Mouse (Mus musculus) MEL (cell line): Measurements from ENCODE around the gene Med11. TPM values are rescaled to one million over a fixed set of nuclear protein-coding genes. Genes with fewer than 3 reads are reported as not detected.
"Not testable (repeated sequence)": the region's sequence is repeated elsewhere in the genome, so short reads cannot be mapped to it uniquely, and the experiment has no call there.

ENCODE experiments used
- DNase-seq: peaks from one replicate; pipeline ENCODE4 v3.0.0; 2011; ENCODE audit warnings: low read depth, low spot score
- H3K27ac ChIP-seq: 2 replicates; pipeline ENCODE4 v1.5.1; 2012; ENCODE audit warnings: low read depth, mild to moderate bottlenecking, control low read depth, low read length, moderate library complexity; ENCODE audit not compliant: control insufficient read depth
- H3K27me3 ChIP-seq, 2 experiments: fragments of 150-350 bp in 1 of 2; sonication (generic) in 1 of 2; 2 replicates each; pipeline ENCODE4 v1.6.1; 2012; ENCODE audit warnings: low read length in 2 of 2, mild to moderate bottlenecking in 2 of 2, improper control_type of control experiment in 1 of 2, moderate library complexity in 1 of 2; ENCODE audit not compliant: insufficient read depth in 2 of 2, control insufficient read depth in 1 of 2
- H3K36me3 ChIP-seq, 2 experiments: 2 replicates each; pipeline ENCODE4 v1.6.1; 2012 to 2014; ENCODE audit warnings: low read length in 2 of 2, improper control_type of control experiment in 1 of 2, inconsistent platforms in 1 of 2, mild to moderate bottlenecking in 1 of 2; ENCODE audit not compliant: insufficient read depth in 2 of 2, control insufficient read depth in 1 of 2
- H3K4me1 ChIP-seq, 2 experiments: fragments of 150-350 bp in 1 of 2; sonication (generic) in 1 of 2; 2 replicates each; pipeline ENCODE4 v1.6.1; 2012; ENCODE audit warnings: low read length in 2 of 2, improper control_type of control experiment in 1 of 2, mild to moderate bottlenecking in 1 of 2; ENCODE audit not compliant: insufficient read depth in 2 of 2, control insufficient read depth in 1 of 2
- H3K4me3 ChIP-seq, 2 experiments: fragments of 150-350 bp in 1 of 2; sonication (generic) in 1 of 2; 2 replicates each; pipeline ENCODE4 v1.5.1; 2012; ENCODE audit warnings: low read depth in 2 of 2, low read length in 2 of 2, mild to moderate bottlenecking in 2 of 2, moderate library complexity in 2 of 2, control low read depth in 1 of 2, improper control_type of control experiment in 1 of 2; ENCODE audit not compliant: control insufficient read depth in 1 of 2, insufficient read depth in 1 of 2
- H3K79me2 ChIP-seq: 2 replicates; pipeline ENCODE4 v1.6.1; 2012; ENCODE audit warnings: mild to moderate bottlenecking, low read length, moderate library complexity; ENCODE audit not compliant: control insufficient read depth, poor library complexity, insufficient read depth
- H3K9ac ChIP-seq: 2 replicates; pipeline ENCODE4 v1.6.1; 2012; ENCODE audit warnings: low read depth, mild to moderate bottlenecking, control low read depth, low read length, moderate library complexity; ENCODE audit not compliant: control insufficient read depth, poor library complexity, severe bottlenecking
- H3K9me3 ChIP-seq: fragments of 150-350 bp; sonication (generic); replicated peaks from 2 replicates; pipeline ENCODE4 v1.6.1; 2012; ENCODE audit warnings: mild to moderate bottlenecking, low read length, improper control_type of control experiment, moderate library complexity; ENCODE audit not compliant: insufficient read depth
- BHLHE40 ChIP-seq: IDR thresholded peaks from 2 replicates; pipeline ENCODE4 v1.6.1; 2012; ENCODE audit warnings: low read depth, mild to moderate bottlenecking, inconsistent platforms, low read length, improper control_type of control experiment, borderline replicate concordance
- CHD1 ChIP-seq: IDR thresholded peaks from 2 replicates; pipeline ENCODE4 v1.6.1; 2012; ENCODE audit warnings: low read depth, mild to moderate bottlenecking, inconsistent platforms, low read length, improper control_type of control experiment
- CTCF ChIP-seq, 3 experiments: IDR thresholded peaks in 2 of 3; conservative IDR thresholded peaks in 1 of 3; 2 replicates each; pipeline ENCODE4 v1.5.1; 2011 to 2012; ENCODE audit warnings: low read length in 3 of 3, low read depth in 2 of 3, mild to moderate bottlenecking in 2 of 3, improper control_type of control experiment in 1 of 3, inconsistent platforms in 1 of 3, mixed read lengths in 1 of 3, moderate library complexity in 1 of 3; ENCODE audit not compliant: control insufficient read depth in 1 of 3, insufficient read depth in 1 of 3, poor library complexity in 1 of 3, severe bottlenecking in 1 of 3
- GATA1 ChIP-seq: IDR thresholded peaks from 2 replicates; pipeline ENCODE4 v1.6.1; 2011; ENCODE audit warnings: low read depth, low read length, improper control_type of control experiment
- HCFC1 ChIP-seq: IDR thresholded peaks from 2 replicates; pipeline ENCODE4 v1.6.1; 2012; ENCODE audit warnings: low read depth, mild to moderate bottlenecking, inconsistent platforms, low read length, improper control_type of control experiment, moderate library complexity
- MYB ChIP-seq: IDR thresholded peaks from 2 replicates; pipeline ENCODE4 v1.6.1; 2011; ENCODE audit warnings: mild to moderate bottlenecking, low read depth, low read length, improper control_type of control experiment
- POLR2A ChIP-seq, 2 experiments: IDR thresholded peaks; 2 replicates each; pipeline ENCODE4 v1.6.1; 2011 to 2012; ENCODE audit warnings: low read length in 2 of 2, mild to moderate bottlenecking in 2 of 2, control low read depth in 1 of 2, improper control_type of control experiment in 1 of 2, low read depth in 1 of 2, moderate library complexity in 1 of 2; ENCODE audit not compliant: control insufficient read depth in 1 of 2, insufficient read depth in 1 of 2, poor library complexity in 1 of 2
- TCF12 ChIP-seq: IDR thresholded peaks from 2 replicates; pipeline ENCODE4 v1.6.1; 2014; ENCODE audit warnings: low read depth, mild to moderate bottlenecking, inconsistent platforms, low read length, improper control_type of control experiment, moderate library complexity
- ZKSCAN1 ChIP-seq: IDR thresholded peaks from 2 replicates; pipeline ENCODE4 v1.6.1; 2012; ENCODE audit warnings: low read depth, mild to moderate bottlenecking, inconsistent platforms, low read length, improper control_type of control experiment, moderate library complexity
- polyA plus RNA-seq, 2 experiments: library from polyadenylated mRNA; stranded (reverse) in 1 of 2; unstranded in 1 of 2; fragments of >175 nt in 1 of 2; fragments of >200 nt in 1 of 2; gene quantifications; 2 replicates each; pipeline versions ENCODE4 v1.2.1 to v1.2.4; 2012; ENCODE audit warnings: low replicate concordance in 2 of 2, low read depth in 1 of 2; ENCODE audit not compliant: insufficient read length in 2 of 2, insufficient read depth in 1 of 2, missing spikeins in 1 of 2
- total RNA-seq: library from RNA; depleted of rRNA; stranded (reverse); fragments of 300-350 nt; gene quantifications from 2 replicates; pipeline ENCODE4 v1.2.3, GENCODE M21; 2012

Gene Med11
- total and polyA plus RNA-seq, 3 experiments, result 40.0 to 43.0 TPM; not detected in 1

- no peak overlapping the region for H3K9ac ChIP-seq
- H3K79me2 ChIP-seq, result no peaks in the 10 kb centered on the region
- H3K9me3 ChIP-seq, result no peaks in the 10 kb centered on the region
- no peak for DNase-seq
- no peaks in the 10 kb centered on the region for H3K36me3 ChIP-seq
- H3K4me3 ChIP-seq, result no peak overlapping the region
- H3K4me1 ChIP-seq, result no peaks in the 10 kb centered on the region
- peaks cover 4 to 18% of the 10 kb centered on the region in 2 experiments for H3K27me3 ChIP-seq
- no peak overlapping the region for H3K27ac ChIP-seq
- TF ChIP-seq TCF12 (no peak), CTCF (IDR thresholded peaks at IDR 0.05 in 2 of 3, conservative IDR thresholded peaks at IDR 0.05 in 1 of 3; ENCODE audit: control insufficient read depth in 1 of 3, insufficient read depth in 1 of 3, low read depth in 2 of 3, low read length in 3 of 3, poor library complexity in 1 of 3, severe bottlenecking in 1 of 3) (0 out of 6 replicates have a peak, but pooled peaks of 1 of the 3 experiments have one; percentile 13), MYB (no peak)
- TF ChIP-seq, all 39 proteins: peak for 1
Measured at GRCm38 (mm10) chr11:70418199-70418598, 33.5 kb upstream of the Med11 start.

GRCm38 (mm10) chr11:70419486-70419885, 32.2 kb upstream of the Med11 start:
- TF ChIP-seq POLR2A (IDR thresholded peaks at IDR 0.05; ENCODE audit: control insufficient read depth in 1 of 2, insufficient read depth in 1 of 2, low read depth in 1 of 2, low read length in 2 of 2, poor library complexity in 1 of 2), result no peak
- no peak for TF ChIP-seq CHD1
- TF ChIP-seq HCFC1, result no peak
- TF ChIP-seq GATA1, result no peak
- no peak overlapping the region for H3K27ac ChIP-seq
- no peaks in the 10 kb centered on the region for H3K9me3 ChIP-seq
- H3K79me2 ChIP-seq, result no peaks in the 10 kb centered on the region
- H3K4me1 ChIP-seq, result no peaks in the 10 kb centered on the region
- H3K4me3 ChIP-seq, result no peak overlapping the region
- no peak overlapping the region for H3K9ac ChIP-seq
- DNase-seq, result no peak
- H3K27me3 ChIP-seq, result peaks cover 6 to 18% of the 10 kb centered on the region in 2 experiments
- no peaks in the 10 kb centered on the region for H3K36me3 ChIP-seq

- not testable (repeated sequence) for H3K79me2 ChIP-seq, DNase-seq, H3K4me1 ChIP-seq, H3K27ac ChIP-seq, H3K27me3 ChIP-seq, H3K9me3 ChIP-seq, H3K4me3 ChIP-seq, H3K9ac ChIP-seq, H3K36me3 ChIP-seq
Measured at GRCm38 (mm10) chr11:70426598-70426997, 25.1 kb upstream of the Med11 start.

GRCm38 (mm10) chr11:70431574-70431973, 20.1 kb upstream of the Med11 start:
- Histone ChIP-seq H3K4me1 (peaks cover 4 to 37% of the 10 kb centered on the region in 2 experiments), H3K27me3 (no peaks in the 10 kb centered on the region), H3K36me3 (peaks cover 0 to 24% of the 10 kb centered on the region in 2 experiments; a peak in 2 of 4 replicates), H3K79me2 (peaks cover 31% of the 10 kb centered on the region), H3K27ac (no peak overlapping the region), H3K4me3 (peak overlapping the region; percentile 25 to 64; a peak in 3 of 4 replicates), H3K9ac (peak overlapping the region; percentile 37), H3K9me3 (no peaks in the 10 kb centered on the region)
- DNase-seq, result no peak
- TF ChIP-seq ZKSCAN1 (0 out of 2 replicates have a peak, but pooled peaks have one; percentile 4), BHLHE40 (no peak)
